Mouse (Mus musculus) heart, postnatal 0 days (tissue): ENCODE data around the gene Tbl2.

Experiments
- CTCF ChIP-seq: IDR thresholded peaks from 2 replicates; pipeline ENCODE4 v1.5.1; 2016; ENCODE audit warnings: antibody characterized with exemption, control low read depth, low read depth
- EP300 ChIP-seq: IDR thresholded peaks from 2 replicates; pipeline ENCODE4 v1.6.1; 2016; ENCODE audit warnings: antibody characterized with exemption, low read depth

GRCm38 (mm10) chr5:135179616-135180015 lies 30.2 kb downstream of the Tbl2 start:
- TF ChIP-seq CTCF (no peak), EP300 (no peak)
